Mouse (Mus musculus): ENCODE data around the gene Rassf4. TPM values are rescaled to one million over a fixed set of nuclear protein-coding genes. Genes with fewer than 3 reads are reported as not detected.
A peak's percentile ranks its signal among the peaks of the same experiment; 100 is the strongest.
"Not testable (repeated sequence)": the region's sequence is repeated elsewhere in the genome, so short reads cannot be mapped to it uniquely, and the experiment has no call there.

Gene Rassf4
- polyA plus RNA-seq, 1 experiment from 2014 or later: 41.2 TPM

DNA sequence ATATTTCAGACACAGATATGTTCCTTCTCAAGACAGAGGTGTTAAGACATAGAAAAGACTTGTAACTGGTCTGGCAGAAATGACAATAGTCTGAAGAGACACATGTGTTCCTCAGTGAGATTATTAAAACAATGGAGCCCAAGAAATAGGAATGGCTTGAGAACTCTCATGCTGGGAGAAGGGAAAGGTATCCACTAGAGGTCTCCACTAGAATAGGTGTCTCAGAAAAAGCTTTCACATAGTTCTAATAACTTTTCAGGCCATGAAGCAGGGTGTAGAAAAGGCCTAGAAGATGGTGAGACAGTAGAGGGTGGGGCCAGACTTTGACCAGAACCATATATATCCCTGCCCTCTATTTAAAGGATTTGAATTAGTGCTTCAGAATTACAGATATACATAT is 55.7 kb downstream of the Rassf4 start:
- no peak overlapping the region for H3K4me3 ChIP-seq (ENCODE audit: low read depth, low read length)
- no peaks in the 10 kb centered on the region for H3K27me3 ChIP-seq (ENCODE audit: control insufficient read depth, insufficient read depth, low read length)
- H3K27ac ChIP-seq (ENCODE audit: low read depth, low read length): no peak overlapping the region
- no peaks in the 10 kb centered on the region for H3K36me3 ChIP-seq (ENCODE audit: control insufficient read depth, insufficient read depth, low read length)
- no peak overlapping the region for H3K9ac ChIP-seq (ENCODE audit: low read length)
- ATAC-seq (ENCODE audit: low FRiP score) (no peak), DNase-seq (ENCODE audit: low spot score, missing footprints) (no peak)
- no peaks in the 10 kb centered on the region for H3K9me3 ChIP-seq (ENCODE audit: control insufficient read depth, low read length)
- H3K4me1 ChIP-seq (ENCODE audit: control insufficient read depth, insufficient read depth, low read length): no peaks in the 10 kb centered on the region
- no peak overlapping the region for H3K4me2 ChIP-seq

DNA sequence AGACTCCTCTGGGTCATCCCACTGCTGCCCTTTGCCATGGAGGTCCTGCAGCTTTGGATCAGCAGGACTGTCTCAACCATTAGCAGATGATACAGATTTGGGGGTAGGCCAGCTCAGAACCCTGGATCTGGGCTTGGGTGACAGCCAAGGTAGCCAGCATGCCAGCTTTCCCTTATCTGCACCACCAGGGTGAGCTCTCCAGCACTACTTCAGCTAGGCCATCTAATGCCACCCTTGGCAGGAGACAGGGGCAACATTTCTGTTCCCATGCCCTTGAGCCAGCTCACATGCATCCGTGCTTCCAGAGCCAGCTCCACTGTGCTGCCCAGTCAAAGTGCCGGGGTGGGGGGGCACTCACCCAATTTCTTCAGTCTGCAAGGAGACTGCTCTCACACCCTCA is 58.0 kb downstream of the Rassf4 start:
- 89% methylated on average over 2 of the region's 2 CpGs for WGBS
- no peaks in the 10 kb centered on the region for H3K4me1 ChIP-seq (ENCODE audit: control insufficient read depth, insufficient read depth, low read length)
- no peak overlapping the region for H3K4me3 ChIP-seq (ENCODE audit: low read depth, low read length)
- H3K4me2 ChIP-seq: no peak overlapping the region
- H3K27me3 ChIP-seq (ENCODE audit: control insufficient read depth, insufficient read depth, low read length): no peaks in the 10 kb centered on the region
- H3K27ac ChIP-seq (ENCODE audit: low read depth, low read length): no peak overlapping the region
- H3K9me3 ChIP-seq (ENCODE audit: control insufficient read depth, low read length): no peaks in the 10 kb centered on the region
- DNase-seq (ENCODE audit: low spot score, missing footprints) (no peak), ATAC-seq (ENCODE audit: low FRiP score) (no peak)
- no peaks in the 10 kb centered on the region for H3K36me3 ChIP-seq (ENCODE audit: control insufficient read depth, insufficient read depth, low read length)
- no peak overlapping the region for H3K9ac ChIP-seq (ENCODE audit: low read length)

DNA sequence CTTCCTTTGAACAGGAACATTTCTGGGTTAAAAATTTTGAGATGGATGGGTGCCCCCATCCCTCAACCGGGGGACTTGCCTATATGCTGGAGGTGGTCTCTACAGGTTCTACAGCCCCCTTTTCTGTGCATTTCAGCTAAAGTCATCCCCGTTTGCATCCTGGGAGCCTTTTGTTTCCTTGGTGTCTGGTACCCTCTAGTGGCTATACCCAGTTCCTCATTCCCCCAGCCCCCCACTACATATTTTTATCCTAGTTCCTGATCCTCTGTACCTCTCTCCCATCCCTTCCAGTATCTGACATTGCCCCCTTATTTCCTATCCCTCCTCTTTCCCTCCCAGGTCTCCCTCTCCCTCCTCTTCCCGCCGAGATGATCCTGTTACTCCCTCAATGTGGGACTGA is 66.5 kb downstream of the Rassf4 start:
- Histone ChIP-seq H3K4me3 (ENCODE audit: low read depth, low read length) (no peak overlapping the region), H3K4me2 (no peak overlapping the region), H3K9me3 (ENCODE audit: control insufficient read depth, low read length) (no peaks in the 10 kb centered on the region), H3K9ac (ENCODE audit: low read length) (no peak overlapping the region), H3K27me3 (ENCODE audit: control insufficient read depth, insufficient read depth, low read length) (no peaks in the 10 kb centered on the region), H3K27ac (ENCODE audit: low read depth, low read length) (no peak overlapping the region), H3K4me1 (ENCODE audit: control insufficient read depth, insufficient read depth, low read length) (no peaks in the 10 kb centered on the region), H3K36me3 (ENCODE audit: control insufficient read depth, insufficient read depth, low read length) (no peaks in the 10 kb centered on the region)
- WGBS: 38% methylated on average over 4 of the region's 4 CpGs
- DNase-seq (ENCODE audit: low spot score, missing footprints) (no peak), ATAC-seq (ENCODE audit: low FRiP score) (no peak)

DNA sequence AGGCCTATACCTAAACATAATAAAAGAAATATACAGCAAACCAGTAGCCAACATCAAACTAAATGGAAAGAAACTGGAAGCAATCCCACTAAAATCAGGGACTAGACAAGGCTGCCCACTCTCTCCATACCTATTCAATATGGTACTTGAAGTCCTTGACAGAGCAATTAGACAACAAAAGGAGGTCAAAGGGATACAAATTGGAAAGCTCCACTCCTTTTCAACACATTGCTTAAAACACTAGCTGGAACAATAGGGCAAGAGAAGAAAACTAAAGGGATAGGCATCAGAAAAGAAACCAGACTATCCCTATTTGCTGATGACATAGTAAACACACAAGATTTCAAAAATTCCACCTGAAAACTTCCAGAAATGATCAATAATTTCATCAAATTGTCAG is 72.8 kb downstream of the Rassf4 start:
- not testable (repeated sequence) for H3K4me3 ChIP-seq (ENCODE audit: low read depth, low read length); H3K9ac ChIP-seq (ENCODE audit: low read length); H3K4me2 ChIP-seq; H3K4me1 ChIP-seq (ENCODE audit: control insufficient read depth, insufficient read depth, low read length); H3K9me3 ChIP-seq (ENCODE audit: control insufficient read depth, low read length); H3K27me3 ChIP-seq (ENCODE audit: control insufficient read depth, insufficient read depth, low read length); H3K36me3 ChIP-seq (ENCODE audit: control insufficient read depth, insufficient read depth, low read length); H3K27ac ChIP-seq (ENCODE audit: low read depth, low read length); DNase-seq (ENCODE audit: low spot score, missing footprints); ATAC-seq (ENCODE audit: low FRiP score)

DNA sequence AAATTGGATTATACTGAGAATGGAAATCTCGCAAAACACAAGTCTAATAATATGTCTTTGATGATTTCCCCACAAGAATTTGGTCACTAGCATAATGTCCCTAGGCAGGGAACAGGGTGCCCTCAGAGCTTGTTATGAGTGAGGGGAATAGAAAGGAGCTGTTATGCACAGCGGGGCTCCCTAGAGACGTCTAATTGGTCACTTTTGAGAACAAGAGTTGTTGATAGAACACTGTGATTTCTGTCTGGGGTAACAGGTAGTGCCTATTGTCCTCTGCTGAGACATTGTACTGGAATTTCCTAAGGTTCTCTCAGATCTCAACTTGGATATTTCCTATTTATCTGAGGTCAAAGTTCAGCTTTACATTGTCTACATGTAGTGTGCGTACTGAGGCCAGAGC is 89.7 kb downstream of the Rassf4 start, which contains the start of gene Olfr215:
Gene Olfr215 (minus strand): TSS at position 101 of the 400 bp plus-strand sequence.
- Histone ChIP-seq H3K4me2 (no peak within 1 kb of the TSS), H3K9me3 (ENCODE audit: control insufficient read depth, low read length) (no peaks in the 10 kb centered on the region), H3K9ac (ENCODE audit: low read length) (no peak within 1 kb of the TSS), H3K4me1 (ENCODE audit: control insufficient read depth, insufficient read depth, low read length) (no peaks in the 10 kb centered on the region), H3K36me3 (ENCODE audit: control insufficient read depth, insufficient read depth, low read length) (no peaks in the 10 kb centered on the region), H3K27me3 (ENCODE audit: control insufficient read depth, insufficient read depth, low read length) (no peaks in the 10 kb centered on the region), H3K4me3 (ENCODE audit: low read depth, low read length) (no peak within 1 kb of the TSS), H3K27ac (ENCODE audit: low read depth, low read length) (no peak within 1 kb of the TSS)
- DNase-seq (ENCODE audit: low spot score, missing footprints) (no peak), ATAC-seq (ENCODE audit: low FRiP score) (no peak)
- WGBS: 64% methylated on average over 4 of the region's 4 CpGs

Small RNAs within 50 kb of the gene (microRNA-seq; reads per million reads assigned to microRNA genes)
- gene Mir7043: 1.9 reads per million, percentile 3 among the genes with 10 or more reads in this experiment

Other genes with a start within 250 kb of the Rassf4 start
- 0.88 and 1.6 TPM in 2 replicates for gene Alox5, start 212.8 kb downstream of the Rassf4 start, polyA plus RNA-seq (2014; fragmentation: Nextera tagmentation; extraction: Ambion mirVana)
- gene Olfr211, start 184.9 kb downstream of the Rassf4 start, polyA plus RNA-seq (2014; fragmentation: Nextera tagmentation; extraction: Ambion mirVana): not detected in 2 replicates
- gene Olfr212, start 167.4 kb downstream of the Rassf4 start, polyA plus RNA-seq (2014; fragmentation: Nextera tagmentation; extraction: Ambion mirVana): 0.04 TPM in 1 of 2 replicates, not detected in the other
- gene Olfr213, start 135.5 kb downstream of the Rassf4 start, polyA plus RNA-seq (2014; fragmentation: Nextera tagmentation; extraction: Ambion mirVana): not detected in 2 replicates
- 0.45 and 0.68 TPM in 2 replicates for gene Gm5580, start 122.8 kb downstream of the Rassf4 start, polyA plus RNA-seq (2014; fragmentation: Nextera tagmentation; extraction: Ambion mirVana)
- gene Olfr214, start 119.7 kb downstream of the Rassf4 start, polyA plus RNA-seq (2014; fragmentation: Nextera tagmentation; extraction: Ambion mirVana): not detected in 2 replicates
- gene Olfr215, start 89.8 kb downstream of the Rassf4 start, polyA plus RNA-seq (2014; fragmentation: Nextera tagmentation; extraction: Ambion mirVana): not detected in 2 replicates
- 369 and 397 TPM in 2 replicates for gene Zfp422, start 45.0 kb downstream of the Rassf4 start, polyA plus RNA-seq (2014; fragmentation: Nextera tagmentation; extraction: Ambion mirVana)
- 6.5 and 6.8 TPM in 2 replicates for gene Depp1, start 23.3 kb downstream of the Rassf4 start, polyA plus RNA-seq (2014; fragmentation: Nextera tagmentation; extraction: Ambion mirVana)
- 0.08 and 0.10 TPM in 2 replicates for gene Tmem72, start 43.0 kb upstream of the Rassf4 start, polyA plus RNA-seq (2014; fragmentation: Nextera tagmentation; extraction: Ambion mirVana)